Mouse (Mus musculus) lung, adult 18-20 months (tissue): ENCODE measurements around the gene Mtmr6.
A peak's percentile ranks its signal among the peaks of the same experiment; 100 is the strongest.
"Not testable (repeated sequence)": the region's sequence is repeated elsewhere in the genome, so short reads cannot be mapped to it uniquely, and the experiment has no call there.

Experiments
- DNase-seq, 2 experiments: peaks; one replicate each; pipeline ENCODE4 v3.0.0; 2022; ENCODE audit warnings: mixed read lengths in 2 of 2

Mtmr6 gene

DNA sequence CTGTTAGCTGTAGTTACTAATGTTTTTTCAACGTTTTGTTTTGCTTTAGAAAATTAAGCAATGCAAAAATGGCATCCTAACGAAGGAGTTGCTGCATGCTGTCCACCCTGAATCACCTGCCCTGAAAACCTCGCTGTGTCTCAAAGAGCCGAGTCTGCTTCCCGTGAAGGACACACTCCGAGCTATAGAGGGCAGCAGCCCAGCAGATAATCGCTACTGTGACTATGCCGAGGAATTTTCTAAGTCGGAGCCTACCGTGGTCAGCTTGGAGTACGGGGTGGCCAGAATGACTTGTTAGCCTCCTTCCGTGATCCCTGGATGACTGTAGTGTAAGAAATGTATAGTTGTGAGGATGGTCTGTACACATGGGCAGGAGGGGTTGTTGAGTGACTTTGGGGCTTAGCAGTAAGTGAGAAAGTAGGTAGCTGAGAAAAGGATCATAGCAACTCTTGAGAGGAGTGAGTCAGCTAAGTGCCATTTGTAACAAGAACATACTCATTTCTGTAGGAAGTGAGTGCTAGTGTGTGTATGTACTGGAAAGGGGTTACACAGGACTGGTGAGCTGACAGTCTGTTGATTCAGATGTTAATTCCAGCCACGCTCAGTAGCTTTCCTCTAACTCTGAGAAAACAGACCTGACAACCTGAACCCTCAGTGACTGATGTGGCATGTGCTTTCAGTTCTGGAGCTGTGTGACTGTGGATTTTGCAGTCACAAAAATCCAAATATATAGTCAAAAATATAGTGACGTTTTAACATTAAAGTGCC lies 35.4 kb downstream of the Mtmr6 start:
- no peak for DNase-seq

DNA sequence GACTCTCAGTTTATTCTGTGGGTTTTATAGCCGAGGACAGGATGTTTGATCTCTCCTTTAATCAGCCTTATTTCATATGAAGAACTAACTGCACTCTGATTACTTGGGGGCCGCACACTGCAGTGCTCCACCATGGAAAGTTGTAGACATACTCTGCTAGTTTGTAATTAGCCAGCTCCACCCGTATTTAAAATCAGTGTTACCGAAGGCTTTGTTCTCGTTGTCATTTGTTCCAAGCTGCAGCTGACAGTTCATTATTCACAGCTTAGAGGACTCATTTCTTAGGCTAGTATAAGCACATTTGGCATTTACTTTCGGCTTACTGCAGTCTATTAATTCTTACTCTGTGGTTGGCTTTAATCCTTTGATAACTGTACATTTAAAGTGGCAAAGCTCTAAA lies 36.0 kb downstream of the Mtmr6 start:
- no peak for DNase-seq

DNA sequence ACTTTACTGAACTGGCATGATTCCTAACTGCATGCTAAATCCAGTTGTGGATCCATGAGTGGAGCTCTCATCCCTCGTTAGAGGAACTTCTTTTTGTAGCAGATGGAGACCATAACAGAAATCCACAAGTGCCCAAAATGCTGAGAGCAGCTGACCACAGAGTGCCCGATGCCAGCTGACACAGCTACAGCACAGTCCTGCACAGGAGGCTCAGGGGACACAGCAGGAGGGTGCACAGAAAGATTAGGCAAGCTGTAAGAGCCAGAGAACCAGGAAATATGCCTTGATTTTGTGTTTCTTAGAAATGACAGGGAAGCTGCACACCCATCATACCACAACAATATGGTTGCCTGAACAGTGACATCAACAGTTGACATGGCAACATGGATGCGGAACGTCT lies 37.4 kb downstream of the Mtmr6 start:
- DNase-seq = no peak

DNA sequence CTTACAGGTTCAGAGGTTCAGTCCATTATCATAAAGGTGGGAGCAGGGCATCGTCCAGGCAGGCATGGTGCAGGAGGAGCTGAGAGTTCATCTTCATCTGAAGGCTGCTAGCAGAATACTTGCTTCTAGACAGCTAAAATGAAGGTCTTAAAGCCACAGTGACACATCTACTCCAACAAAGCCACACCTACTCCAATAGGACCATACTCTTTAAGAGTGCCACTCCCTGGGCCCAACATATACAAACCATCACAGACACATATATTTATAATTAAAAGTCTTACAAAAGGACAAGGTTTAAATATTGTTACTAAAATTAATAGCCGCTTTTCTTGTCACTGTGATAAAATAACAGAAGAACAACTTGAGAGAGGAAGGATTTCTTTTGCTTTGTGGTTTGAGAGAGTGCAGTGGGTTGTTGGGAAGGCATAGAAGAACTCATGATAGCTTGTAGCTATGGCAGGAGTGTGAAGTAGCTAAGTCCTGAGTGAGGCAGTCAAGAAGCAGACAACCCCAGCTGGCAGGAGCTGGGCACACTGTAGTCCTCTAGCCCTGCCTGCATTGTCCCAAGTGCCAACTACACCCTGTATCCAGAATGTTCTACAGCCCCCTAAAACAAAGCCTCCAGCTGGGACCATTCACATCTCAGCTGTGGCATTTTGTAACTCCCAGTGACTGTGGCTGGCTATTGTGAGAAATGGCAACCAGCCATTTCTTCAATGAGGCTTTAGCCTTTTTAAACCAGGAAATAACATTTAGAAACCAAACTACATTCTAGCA lies 39.6 kb downstream of the Mtmr6 start:
- peak in 1 of 2 experiments; percentile 25 for DNase-seq

DNA sequence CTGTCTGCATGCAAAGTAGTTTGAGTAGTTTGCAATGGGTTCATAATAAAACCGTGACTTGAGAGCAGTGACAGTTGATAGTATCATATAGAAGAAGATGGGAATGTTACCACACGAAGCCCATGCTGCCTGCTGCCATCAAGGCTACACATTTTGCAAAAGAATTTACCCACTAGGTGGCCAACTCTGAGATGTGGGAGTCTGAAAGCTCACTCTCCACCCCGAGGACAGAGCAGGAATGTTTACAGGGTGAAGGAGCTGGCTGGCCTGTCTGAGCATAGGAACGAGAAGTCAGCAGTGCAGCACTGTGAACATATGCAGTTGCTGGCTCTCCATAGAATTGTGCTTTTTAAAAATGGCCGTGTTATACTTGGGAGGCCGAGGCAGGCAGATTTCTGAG lies 43.1 kb downstream of the Mtmr6 start:
- DNase-seq = no peak

DNA sequence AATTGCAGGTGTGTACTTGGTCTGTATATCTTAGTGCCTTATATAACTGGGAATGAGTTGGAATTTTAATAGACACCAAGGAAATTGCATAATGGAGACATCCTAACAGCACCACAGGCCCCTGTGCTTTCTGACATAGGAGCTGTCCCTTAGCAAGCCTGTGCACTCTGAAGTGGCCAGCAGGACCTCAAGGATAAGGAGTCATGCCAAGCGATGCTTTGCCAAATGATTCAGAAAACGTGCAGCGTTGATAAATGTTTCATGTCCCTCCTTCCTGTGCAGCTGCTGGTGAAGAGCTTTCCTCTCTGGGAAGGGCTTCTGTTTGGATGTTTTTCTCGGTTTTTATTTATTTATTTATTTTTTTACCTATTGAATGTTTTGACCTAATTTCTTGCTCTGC lies 45.7 kb downstream of the Mtmr6 start:
- DNase-seq = no peak

DNA sequence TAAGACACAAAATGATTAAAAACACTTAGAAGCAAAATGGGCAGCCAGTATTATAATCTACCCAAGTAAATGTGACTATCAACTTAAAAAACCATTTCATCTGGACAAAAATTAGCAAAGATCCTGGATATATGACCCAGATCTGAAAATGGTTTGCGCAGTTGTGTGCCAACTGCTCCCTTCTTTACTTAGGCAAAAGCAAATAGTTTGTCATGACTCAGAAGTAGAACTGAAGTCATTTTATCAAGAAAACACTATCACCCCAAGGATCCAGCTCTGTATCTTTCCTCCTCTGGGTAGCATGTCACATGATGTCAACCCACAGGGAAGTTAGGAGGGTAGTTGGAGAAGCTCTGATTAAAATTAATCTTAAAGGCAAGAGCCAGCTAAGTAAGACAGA lies 54.2 kb downstream of the Mtmr6 start:
- no peak for DNase-seq

DNA sequence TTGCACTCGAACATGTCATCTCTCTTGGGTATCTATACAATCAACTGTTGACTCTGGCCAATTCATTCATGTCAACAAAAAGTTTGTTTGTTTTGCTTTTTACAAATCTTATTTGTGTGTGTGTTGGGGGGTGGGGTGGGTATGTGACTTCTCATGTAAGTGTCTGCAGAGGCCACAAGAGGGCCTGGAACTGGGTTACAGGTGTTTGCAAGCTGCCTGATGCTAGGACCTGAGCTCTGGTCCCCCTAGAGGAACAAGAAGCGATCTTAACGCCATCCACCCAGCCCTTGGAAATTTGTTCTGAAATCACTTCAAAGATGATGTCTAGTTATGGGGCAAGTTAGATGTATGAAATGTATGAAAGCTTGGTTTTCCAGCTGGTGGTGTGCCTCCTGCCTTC lies 55.8 kb downstream of the Mtmr6 start:
- DNase-seq = no peak

DNA sequence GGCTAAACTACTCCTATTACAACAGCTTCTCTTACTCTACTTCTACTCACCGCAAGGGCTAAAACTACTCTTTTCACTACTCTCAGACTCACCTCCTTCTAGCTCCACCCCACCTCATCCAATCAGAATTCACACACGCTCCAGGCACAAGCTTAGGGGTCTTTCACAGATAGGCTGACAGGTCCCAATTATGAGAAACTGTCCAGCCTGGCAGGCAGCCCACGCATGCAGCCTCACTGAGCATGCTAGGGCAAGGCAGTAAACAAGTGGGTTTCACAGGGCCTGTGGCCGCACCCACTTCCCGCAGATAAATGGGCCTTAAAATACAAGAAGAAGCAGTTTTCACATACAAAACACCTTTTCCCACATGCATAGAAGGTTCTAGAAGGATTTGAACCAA lies 75.0 kb downstream of the Mtmr6 start:
- DNase-seq = not testable (repeated sequence)

DNA sequence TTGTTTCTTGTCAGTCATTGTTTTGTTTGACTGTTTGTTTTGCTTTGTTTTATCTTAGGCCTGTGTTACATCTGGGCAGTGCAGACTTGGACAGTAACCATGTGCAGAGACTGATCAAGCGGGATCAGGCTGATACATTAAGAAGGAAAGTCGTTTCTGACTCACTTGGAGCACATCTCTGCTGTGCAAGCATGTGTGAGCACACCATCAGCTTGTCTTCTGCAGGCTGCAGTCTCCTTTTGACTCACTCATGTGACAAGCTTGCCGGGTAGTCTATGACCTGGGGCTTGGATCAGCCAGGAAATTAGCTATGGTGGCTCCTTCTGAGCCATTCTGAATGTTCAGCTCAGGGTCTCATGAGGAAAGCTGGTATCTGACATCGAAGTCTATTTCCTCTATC lies 75.5 kb downstream of the Mtmr6 start:
- DNase-seq = no peak

DNA sequence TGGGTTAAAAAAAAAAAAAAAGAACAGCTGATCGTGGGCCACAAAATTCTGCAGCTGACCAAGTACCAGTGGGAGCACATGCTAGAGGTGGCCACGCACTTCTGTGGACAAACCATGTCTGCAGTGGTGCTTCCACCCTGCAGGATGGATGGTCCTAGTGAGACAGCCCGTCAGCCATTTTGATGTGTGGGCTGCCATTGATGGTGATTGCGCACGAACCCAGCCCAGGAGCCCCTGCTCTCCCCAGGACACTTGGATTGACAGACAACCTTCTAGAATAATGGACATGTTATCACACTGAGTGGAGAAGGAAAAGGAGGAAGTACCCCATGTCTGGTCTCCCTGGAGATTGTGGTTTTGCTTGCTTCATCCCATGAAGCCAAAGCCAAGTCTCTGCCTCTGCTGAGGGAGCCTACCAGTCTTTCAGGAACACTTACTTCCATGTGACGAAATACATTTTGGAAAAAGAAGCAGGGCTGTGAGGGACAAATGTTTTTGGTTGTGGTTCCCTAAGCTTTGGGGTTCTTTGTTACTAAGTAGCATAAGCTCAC lies 80.4 kb downstream of the Mtmr6 start:
- DNase-seq = no peak
